Mouse (Mus musculus): Measurements from ENCODE around the gene Ptger3.

Gene Ptger3

DNA sequence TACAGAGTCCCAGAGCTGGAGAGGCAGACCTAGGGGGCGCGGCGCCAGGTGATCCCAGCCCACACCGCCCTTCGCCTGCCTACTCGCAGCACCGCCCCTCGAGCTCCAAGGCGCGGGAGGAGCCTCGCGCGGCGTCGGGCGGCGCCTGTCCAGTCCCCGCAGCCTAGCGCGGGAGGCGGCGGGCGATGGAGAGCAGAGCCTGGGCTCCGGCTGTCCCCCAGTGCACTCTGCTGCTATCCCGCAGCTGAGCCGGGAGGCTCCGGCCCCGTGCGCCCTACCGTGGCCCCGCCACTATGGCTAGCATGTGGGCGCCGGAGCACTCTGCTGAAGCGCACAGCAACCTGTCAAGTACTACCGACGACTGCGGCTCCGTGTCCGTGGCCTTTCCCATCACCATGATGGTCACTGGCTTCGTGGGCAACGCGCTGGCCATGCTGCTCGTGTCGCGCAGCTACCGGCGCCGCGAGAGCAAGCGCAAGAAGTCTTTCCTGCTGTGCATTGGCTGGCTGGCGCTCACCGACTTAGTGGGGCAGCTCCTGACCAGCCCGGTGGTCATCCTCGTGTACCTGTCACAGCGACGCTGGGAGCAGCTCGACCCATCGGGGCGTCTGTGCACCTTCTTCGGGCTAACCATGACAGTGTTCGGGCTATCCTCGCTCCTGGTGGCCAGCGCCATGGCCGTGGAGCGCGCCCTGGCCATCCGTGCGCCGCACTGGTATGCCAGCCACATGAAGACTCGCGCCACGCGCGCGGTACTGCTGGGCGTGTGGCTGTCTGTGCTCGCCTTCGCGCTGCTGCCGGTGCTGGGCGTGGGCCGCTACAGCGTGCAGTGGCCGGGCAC, at the start of gene Ptger3:
Ptger3 (plus strand) TSS at position 168 of the 841 bp plus-strand sequence.
- no peak for DNase-seq (ENCODE audit: low read depth, low spot score)

DNA sequence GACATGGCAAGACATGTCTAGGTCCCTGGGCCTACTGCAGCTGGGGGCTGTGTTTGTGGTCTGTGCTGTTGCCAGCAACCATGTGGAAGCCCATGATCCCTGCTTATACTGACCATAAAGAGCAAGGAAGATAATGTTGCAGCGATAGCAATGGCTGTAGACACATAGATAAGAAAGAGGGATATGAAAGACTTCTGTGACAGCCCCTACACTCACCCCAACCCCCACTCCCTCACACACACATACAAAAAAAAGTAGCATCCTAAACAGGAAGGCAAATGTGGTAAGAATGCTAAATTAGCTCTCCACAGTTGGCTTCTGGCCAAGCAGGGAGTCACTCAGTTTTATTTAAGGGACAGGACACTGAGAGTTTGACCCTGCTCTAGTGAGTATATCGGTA, 48.7 kb upstream of the Ptger3 start:
- DNase-seq (ENCODE audit: low read depth, low spot score), result no peak

GRCm38 (mm10) chr3:157520433-157520832, 46.3 kb upstream of the Ptger3 start:
- peak; percentile 37 for DNase-seq (ENCODE audit: low read depth, low spot score)

DNA sequence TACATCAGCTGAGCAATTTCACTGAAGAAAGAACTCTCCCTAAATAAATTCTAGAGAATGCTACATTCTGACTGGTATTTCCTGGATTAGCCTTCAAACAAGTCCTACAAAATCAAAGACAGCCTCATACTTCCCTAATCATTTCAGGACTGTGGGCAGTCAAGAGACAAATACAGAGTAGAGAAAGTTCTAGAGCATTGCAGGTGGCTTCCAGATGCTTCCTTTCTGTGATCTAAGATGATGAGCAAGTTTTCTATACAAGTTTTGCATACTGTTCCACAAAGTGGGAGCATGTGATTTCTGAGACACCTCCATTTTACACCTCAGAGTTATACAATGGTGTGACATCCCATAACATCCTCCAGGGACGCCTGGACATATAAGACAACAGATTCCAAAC, 42.9 kb upstream of the Ptger3 start:
- DNase-seq (ENCODE audit: low read depth, low spot score), result no peak

- no peak for DNase-seq (ENCODE audit: low read depth, low spot score)
Measured at GRCm38 (mm10) chr3:157531585-157531984, 35.1 kb upstream of the Ptger3 start.

DNA sequence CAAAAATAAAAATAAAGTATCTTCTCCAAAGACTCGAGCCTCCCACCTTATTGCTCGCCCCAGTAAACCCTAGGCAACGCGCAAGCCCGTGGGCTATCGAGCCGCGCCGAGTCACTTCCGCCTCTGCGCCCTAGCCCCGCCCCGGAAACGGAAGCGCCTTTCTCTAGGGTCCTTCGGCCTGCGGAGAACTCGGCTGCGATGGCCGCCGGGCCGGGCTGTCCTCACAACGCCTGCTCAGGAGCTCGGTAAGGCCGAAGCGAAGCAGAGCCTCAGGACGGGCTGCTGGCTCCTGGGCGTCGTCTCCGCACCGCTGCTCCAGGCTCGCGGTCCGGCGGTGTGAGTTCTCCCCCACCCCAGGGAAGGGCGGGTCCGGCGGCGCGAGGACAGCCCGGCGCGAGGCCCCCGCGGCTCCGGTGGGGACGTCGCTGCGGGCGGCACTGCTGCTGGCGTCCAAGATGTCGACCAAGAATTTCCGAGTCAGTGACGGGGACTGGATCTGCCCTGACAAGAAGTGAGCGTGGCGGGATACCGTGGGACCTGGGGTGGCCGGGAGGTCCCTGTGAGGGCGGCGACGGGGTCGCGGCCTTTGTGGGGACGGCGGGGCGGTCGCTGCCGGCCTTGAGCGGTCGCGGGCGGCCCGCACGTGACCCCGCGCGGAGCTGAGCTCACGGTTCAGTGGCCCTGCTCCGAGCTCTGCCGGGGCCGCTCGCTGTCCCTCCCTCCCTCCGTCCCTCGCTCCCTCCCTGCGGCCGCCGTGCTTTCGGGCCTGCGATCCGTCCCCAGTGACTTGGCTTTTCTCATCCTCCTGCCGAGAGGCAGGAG, 32.5 kb upstream of the Ptger3 start, which contains the start of gene Zranb2:
Zranb2 (plus strand) TSS at position 197 of the 822 bp plus-strand sequence.
- peak; percentile 93 for DNase-seq (ENCODE audit: low read depth, low spot score)

- no peak for DNase-seq (ENCODE audit: low read depth, low spot score)
Measured at GRCm38 (mm10) chr3:157534786-157535415, 31.8 kb upstream of the Ptger3 start.

- no peak for DNase-seq (ENCODE audit: low read depth, low spot score)
Measured at GRCm38 (mm10) chr3:157549323-157549722, 17.4 kb upstream of the Ptger3 start.

DNA sequence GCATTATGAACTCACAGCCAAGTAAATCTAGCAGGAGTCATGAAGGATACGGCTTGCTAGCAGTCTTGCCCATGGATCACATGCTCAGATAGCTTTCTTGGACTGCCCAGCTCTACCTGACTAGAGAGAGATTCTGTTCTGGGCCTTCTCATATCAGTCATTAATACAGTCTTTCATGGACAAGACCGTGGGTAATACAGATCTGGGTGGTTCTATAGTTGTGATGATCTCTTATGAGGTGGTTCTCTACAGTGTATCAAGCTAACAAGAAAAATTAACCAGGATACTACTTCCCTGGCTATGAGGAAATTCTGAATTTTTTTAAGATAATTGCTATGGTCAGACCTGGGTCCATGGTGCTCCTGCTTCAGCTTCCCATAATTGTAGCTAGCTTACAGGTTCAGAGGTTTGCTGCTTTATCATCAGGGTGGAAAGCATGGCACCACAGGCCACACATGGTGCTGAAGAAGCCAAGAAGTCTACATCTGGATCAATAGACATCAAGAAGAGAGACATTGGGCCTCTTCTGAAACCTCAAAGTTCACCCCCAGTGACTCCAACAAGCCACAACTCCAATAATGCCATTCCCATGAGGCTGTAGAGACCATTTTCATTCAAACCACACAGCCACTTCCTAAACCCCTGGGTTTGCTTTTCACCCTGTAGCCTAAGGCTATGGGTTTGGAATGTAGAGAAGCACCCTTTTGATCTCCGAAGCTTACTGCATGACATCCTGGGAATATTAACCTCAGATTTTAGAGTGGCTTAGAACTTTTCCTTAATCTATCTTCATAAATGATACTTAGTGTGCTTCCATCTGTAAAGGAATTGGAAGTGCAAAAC, 16.7 kb upstream of the Ptger3 start:
- no peak for DNase-seq (ENCODE audit: low read depth, low spot score)

DNA sequence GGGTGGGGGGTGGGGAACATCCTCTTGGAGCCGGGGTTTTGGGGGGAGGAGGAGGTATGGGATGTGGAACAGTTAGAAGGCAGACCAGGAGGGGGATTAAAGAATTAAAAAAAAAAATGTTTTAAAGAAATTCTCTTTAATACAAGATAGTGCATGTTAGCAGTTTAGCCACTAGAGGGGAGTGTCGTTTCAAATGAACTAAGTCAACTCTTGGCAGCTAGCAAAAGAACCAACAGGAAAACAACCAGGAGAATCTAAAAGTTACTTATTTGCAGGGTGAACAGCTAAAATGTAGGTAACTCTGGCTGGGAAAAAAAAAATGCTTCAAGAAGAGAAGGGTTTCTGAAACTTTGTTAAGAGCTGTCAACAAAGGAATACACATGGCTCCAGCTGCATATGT, 1.5 kb upstream of the Ptger3 start:
- peak; percentile 41 for DNase-seq (ENCODE audit: low read depth, low spot score)

DNA sequence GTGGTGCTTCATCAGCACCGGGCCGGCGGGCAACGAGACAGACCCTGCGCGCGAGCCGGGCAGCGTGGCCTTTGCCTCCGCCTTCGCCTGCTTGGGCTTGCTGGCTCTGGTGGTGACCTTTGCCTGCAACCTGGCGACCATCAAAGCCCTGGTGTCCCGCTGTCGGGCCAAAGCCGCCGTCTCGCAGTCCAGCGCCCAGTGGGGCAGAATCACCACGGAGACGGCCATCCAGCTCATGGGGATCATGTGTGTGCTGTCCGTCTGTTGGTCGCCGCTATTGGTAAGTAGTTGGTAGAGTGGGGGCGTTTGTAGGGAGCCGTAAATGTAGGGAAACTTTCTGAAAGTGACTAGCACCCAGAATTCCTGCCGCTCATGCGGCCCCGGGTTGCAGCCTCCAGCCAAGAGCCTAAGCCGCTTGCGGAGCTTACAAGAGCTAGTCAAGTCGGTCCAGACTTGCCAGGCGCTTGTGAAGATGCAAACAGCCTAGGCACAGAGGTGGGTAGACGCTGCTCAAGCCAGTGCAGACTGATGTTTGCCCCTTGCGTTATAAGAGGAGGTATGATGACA, 957 bp downstream of the Ptger3 start:
- DNase-seq (ENCODE audit: low read depth, low spot score), result no peak

GRCm38 (mm10) chr3:157572011-157572410, 5.3 kb downstream of the Ptger3 start:
- no peak for DNase-seq (ENCODE audit: low read depth, low spot score)

- DNase-seq (ENCODE audit: low read depth, low spot score), result no peak
Measured at GRCm38 (mm10) chr3:157575441-157576342, 9.0 kb downstream of the Ptger3 start.

DNA sequence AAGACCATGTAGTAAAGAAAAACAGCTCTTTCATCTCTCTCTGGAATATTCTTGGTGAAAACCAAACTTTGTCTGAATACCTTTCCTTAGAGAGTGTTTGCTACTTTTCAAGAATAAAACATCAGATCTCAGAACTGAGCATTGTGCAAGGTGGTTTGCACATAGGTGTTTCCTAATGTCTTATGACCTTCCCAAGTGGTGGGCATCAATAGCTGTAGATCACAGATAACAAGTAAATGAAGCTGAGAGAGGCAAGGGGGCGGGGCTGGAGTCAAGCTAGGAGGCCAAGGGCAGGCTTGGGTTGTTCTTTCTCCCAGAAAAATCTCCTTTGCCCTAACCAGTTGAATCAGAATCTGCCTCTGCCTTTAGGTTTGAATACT, 9.6 kb downstream of the Ptger3 start:
- no peak for DNase-seq (ENCODE audit: low read depth, low spot score)

- no peak for DNase-seq (ENCODE audit: low read depth, low spot score)
Measured at GRCm38 (mm10) chr3:157576862-157577261, 10.2 kb downstream of the Ptger3 start.

- no peak for DNase-seq (ENCODE audit: low read depth, low spot score)
Measured at GRCm38 (mm10) chr3:157578469-157579170, 11.9 kb downstream of the Ptger3 start.

DNA sequence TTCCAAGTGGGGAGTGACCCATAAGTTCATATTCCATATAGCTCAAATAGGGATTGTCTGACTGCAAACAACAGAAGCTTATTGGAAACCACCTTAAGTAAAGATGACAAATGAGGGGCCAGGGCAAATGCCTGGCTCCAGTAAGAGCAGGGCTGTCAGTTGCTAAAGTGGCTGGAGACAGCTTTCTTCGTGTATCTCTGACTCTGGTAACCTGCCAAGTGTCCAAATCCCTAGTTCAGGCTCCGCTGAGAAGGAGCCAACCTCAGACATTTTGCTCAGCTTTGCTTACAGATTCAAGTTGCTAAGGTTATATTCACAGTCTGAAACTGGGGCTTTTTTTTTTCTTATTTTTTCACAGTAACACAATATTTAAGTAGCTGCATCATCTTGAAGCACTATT, 12.7 kb downstream of the Ptger3 start:
- no peak for DNase-seq (ENCODE audit: low read depth, low spot score)

DNA sequence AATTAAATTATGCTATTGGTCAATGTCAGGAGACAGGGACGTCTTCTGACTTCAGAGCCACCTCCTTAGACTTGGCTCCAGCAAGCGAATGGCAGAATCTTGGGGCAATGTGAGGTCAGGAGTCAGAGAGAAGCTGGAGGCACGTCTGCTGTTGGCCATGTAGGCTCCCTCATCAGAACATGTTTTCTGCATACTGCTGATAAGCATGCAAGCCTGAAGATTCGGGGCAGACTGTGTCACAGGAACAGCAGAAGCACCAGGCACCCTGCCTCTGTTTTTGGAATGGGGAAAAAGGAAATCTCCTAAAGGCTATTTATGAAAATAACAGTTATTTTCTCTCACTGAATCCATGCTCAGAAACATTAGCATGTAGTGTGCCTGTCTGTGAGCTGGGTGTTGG, 13.6 kb downstream of the Ptger3 start:
- no peak for DNase-seq (ENCODE audit: low read depth, low spot score)

DNA sequence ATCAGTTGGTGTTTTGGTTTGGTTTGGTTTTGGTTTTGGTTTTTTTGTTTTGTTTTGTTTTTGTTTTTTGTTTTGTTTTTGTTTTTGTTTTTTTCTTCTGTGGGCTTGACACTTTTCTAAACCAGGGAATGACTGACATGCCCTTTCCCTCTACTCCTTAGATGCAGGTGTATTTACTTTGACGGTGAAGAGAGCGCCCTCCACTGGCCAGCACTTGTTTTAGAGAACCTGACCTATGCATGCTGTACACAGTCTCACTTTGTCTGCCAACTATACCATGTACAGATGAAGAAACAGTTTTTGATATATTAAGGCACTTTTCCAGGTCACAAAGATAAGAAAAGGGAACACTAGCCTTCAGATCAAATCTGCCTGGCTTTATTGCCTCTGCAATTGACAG, 15.1 kb downstream of the Ptger3 start:
- no peak for DNase-seq (ENCODE audit: low read depth, low spot score)

Measured in retina, postnatal 7 days (tissue).